Mouse (Mus musculus) gastrocnemius, postnatal 36 days (tissue): ENCODE results near the gene Gm813. TPM values are rescaled to one million over a fixed set of nuclear protein-coding genes. Genes with fewer than 3 reads are reported as not detected.

ENCODE experiments used
- DNase-seq, 2 experiments: peaks; one replicate each; pipeline ENCODE4 v3.0.0; 2022
- intact Hi-C: fragments of 180-260 bp; cut with DNase I; formaldehyde crosslinking; loops from one replicate; pipeline ENCODE4 v1.15.1; 2025
- total RNA-seq, 2 experiments: library from RNA; stranded (reverse); gene quantifications; 2 replicates each; pipeline ENCODE4 v1.2.3; 2021

Gm813 gene
- total RNA-seq, 2 experiments from 2014 or later: not detected

GRCm38 (mm10) chr16:58617346-58617745, 568 bp upstream of the Gm813 start:
- intact Hi-C loops: no loop called here
- DNase-seq: no peak

DNA sequence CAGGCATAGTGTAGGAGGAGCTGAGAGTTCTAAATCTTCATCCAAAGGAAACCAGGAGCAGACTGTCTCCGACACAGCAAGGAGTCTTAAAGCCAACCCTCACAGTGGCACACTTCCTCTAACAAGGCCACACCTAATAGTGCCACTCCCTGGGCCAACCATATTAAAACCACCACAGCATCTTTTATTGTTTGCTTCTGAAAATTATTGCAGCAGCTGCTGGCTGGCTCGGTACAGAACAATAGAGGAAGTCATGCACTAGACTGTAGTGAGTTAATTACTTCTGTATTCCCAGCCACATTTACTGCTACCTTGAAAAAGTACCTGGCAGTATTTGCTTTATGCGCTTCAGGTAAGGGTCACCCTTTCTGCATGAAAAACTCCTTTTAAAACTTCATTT, 3.8 kb downstream of the Gm813 start:
- DNase-seq: no peak
- intact Hi-C loops: no loop called here

- intact Hi-C loops: no loop called here
- DNase-seq: no peak
These were observed 9.7 kb downstream of the Gm813 start for GRCm38 (mm10) chr16:58607101-58607500.

- intact Hi-C loops: no loop called here
- no peak for DNase-seq
These were observed 12.1 kb downstream of the Gm813 start for GRCm38 (mm10) chr16:58604680-58605079.

DNA sequence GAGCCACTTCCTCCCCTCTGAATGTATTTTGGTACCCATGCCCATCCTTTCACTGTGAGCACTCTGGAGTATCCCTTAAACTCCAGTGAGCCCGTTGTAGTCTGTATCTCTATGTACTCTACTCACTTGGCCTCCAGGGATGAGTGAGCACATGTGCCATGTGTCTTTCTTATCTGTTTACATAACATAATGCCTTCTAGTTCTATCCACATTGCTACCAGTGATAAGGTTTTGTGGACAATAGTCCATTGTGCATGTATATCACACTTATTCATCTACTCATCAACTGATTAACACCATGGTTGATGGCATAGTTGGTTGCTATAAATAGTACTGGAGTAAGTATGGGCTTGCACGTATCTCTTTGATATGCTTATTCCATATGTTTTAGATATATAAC, 12.9 kb downstream of the Gm813 start:
- intact Hi-C loops: no loop called here
- DNase-seq: no peak

DNA sequence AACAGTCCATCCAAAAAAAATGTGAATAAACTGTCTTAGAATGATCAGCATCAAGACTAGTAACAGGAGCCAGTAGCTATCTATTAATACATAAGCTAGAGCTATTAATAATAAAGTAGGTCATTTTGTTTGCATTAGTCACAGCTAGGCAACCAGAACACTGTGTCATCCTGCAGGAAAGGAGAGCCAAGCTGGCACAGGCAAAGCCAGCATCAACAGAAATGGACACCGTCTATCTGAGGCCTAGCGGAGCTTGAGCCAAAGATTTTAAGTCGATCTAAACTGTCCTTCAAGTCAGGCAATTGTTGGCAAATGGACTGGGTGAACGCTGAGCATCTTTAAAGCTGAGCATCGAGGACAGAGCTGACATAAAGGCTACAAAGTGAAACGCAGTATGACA, 15.9 kb downstream of the Gm813 start:
- intact Hi-C loops: no loop called here
- DNase-seq: peak; percentile 24 to 40

DNA sequence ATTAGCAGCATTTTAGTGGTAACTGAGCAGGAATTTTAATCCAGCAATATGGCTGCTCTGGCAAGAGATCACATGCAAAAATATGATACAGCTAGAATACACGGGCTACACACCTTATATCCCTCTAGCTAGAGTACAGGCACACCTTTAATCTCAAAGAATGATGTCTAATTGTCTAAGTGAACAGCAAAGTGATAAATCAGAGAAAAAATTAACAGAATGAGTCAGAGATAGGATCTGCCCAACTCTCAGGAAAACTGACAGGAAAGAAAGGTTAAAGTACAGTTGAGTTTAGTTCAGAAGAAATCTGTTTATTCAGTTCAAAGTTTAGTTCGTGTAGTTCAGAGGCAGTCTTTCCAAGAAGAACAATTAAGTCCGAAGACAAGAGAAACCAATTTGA, 25.5 kb downstream of the Gm813 start:
- intact Hi-C loops: no loop called here
- no peak for DNase-seq

- DNase-seq: no peak
These were observed 27.3 kb downstream of the Gm813 start for GRCm38 (mm10) chr16:58589444-58589843.

GRCm38 (mm10) chr16:58573949-58574722, 42.6 kb downstream of the Gm813 start:
- intact Hi-C loops: no loop called here
- no peak for DNase-seq

More at GRCm38 (mm10) chr16:58589444-58589843, 27.3 kb downstream of the Gm813 start:
- intact Hi-C loops: no loop called here

GRCm38 (mm10) chr16:58570694-58571264, 46.0 kb downstream of the Gm813 start:
- intact Hi-C loops: no loop called here
- no peak for DNase-seq

Other genes starting within 250 kb of the Gm813 start
- gene Dcbld2, start 208.5 kb downstream of the Gm813 start, total RNA-seq: 1 to 10 TPM; 4.0 to 5.7 TPM
- gene St3gal6, start 92.7 kb downstream of the Gm813 start, total RNA-seq: 100 to 1,000 TPM; 133 to 134 TPM
- gene E330017A01Rik, start 21.8 kb upstream of the Gm813 start, total RNA-seq: not detected
- 10 to 100 TPM; 18.4 to 20.8 TPM for gene Cpox, start 53.3 kb upstream of the Gm813 start, total RNA-seq
- gene Gpr15, start 102.1 kb upstream of the Gm813 start, total RNA-seq: not detected
- gene Cldnd1, start 110.9 kb upstream of the Gm813 start, total RNA-seq: 10 to 100 TPM; 61.2 to 65.3 TPM
- not detected for gene Olfr172, start 146.2 kb upstream of the Gm813 start, total RNA-seq
- not detected for gene Olfr173, start 183.3 kb upstream of the Gm813 start, total RNA-seq
- not detected for gene Olfr175-ps1, start 209.8 kb upstream of the Gm813 start, total RNA-seq